Mouse (Mus musculus) kidney, adult 2 months (tissue): ENCODE measurements at regions not wholly inside any gene's neighbourhood (a gene's known extent, or its start where the extent isn't known, plus 50 kb on each side); places are given as distances from the start of the nearest gene placed in this dataset.

ENCODE experiments used
- DNase-seq: peaks from one replicate; pipeline ENCODE4 v3.0.0; 2021
- H3K27ac ChIP-seq: fragments of 200-500 bp; 2 replicates; pipeline ENCODE4 v1.5.1; 2012; ENCODE audit warnings: low read depth, low read length, control low read depth, inconsistent platforms; ENCODE audit not compliant: insufficient read depth
- H3K27me3 ChIP-seq: fragments of 200-500 bp; replicated peaks from 2 replicates; pipeline ENCODE4 v1.6.1; 2012; ENCODE audit warnings: mild to moderate bottlenecking, moderate library complexity, low read length, inconsistent platforms; ENCODE audit not compliant: control insufficient read depth, insufficient read depth
- H3K36me3 ChIP-seq: fragments of 200-500 bp; 2 replicates; pipeline ENCODE4 v1.6.1; 2012; ENCODE audit warnings: mild to moderate bottlenecking, moderate library complexity, low read length, inconsistent platforms; ENCODE audit not compliant: control insufficient read depth, insufficient read depth
- H3K4me1 ChIP-seq: fragments of 200-500 bp; 2 replicates; pipeline ENCODE4 v1.6.1; 2011; ENCODE audit warnings: low read length; ENCODE audit not compliant: control insufficient read depth, insufficient read depth
- H3K4me3 ChIP-seq: fragments of 200-500 bp; 2 replicates; pipeline ENCODE4 v1.5.1; 2011; ENCODE audit warnings: mild to moderate bottlenecking, low read depth, low read length, control low read depth; ENCODE audit not compliant: insufficient read depth
- CTCF ChIP-seq: fragments of 200-500 bp; conservative IDR thresholded peaks from 2 replicates; pipeline ENCODE4 v1.5.1; 2011; ENCODE audit warnings: low read depth, mild to moderate bottlenecking, control low read depth, low read length, moderate library complexity, mixed read lengths; ENCODE audit not compliant: insufficient read depth, insufficient read length
- POLR2A ChIP-seq: fragments of 200-500 bp; IDR thresholded peaks from one replicate; pipeline ENCODE4 v1.6.1; 2011; ENCODE audit warnings: low read depth, low read length, control low read depth
- WGBS: fragments of 180-500 bp; shearing (Covaris S2); methylation state at CpG from one replicate; pipeline ENCODE4 v1.1.7; 2018; 5-methylcytosine and 5-hydroxymethylcytosine counted together

GRCm38 (mm10) chr3:15223266-15223665, 108.8 kb downstream of the Gm9733 start:
- Histone ChIP-seq H3K27me3 (no peaks in the 10 kb centered on the region), H3K4me3 (no peak overlapping the region), H3K36me3 (no peaks in the 10 kb centered on the region), H3K27ac (no peak overlapping the region), H3K4me1 (0 out of 2 replicates have a peak, but pooled peaks cover 3% of the 10 kb centered on the region)
- peak; percentile 59 for DNase-seq
- WGBS: 41% methylated on average over 6 of the region's 6 CpGs
- no peak for TF ChIP-seq POLR2A
- no peak for TF ChIP-seq CTCF

GRCm38 (mm10) chr3:15224452-15224851, 107.7 kb downstream of the Gm9733 start:
- TF ChIP-seq CTCF: no peak
- no peak for TF ChIP-seq POLR2A
- Histone ChIP-seq H3K4me1 (0 out of 2 replicates have a peak, but pooled peaks cover 3% of the 10 kb centered on the region), H3K36me3 (no peaks in the 10 kb centered on the region), H3K27me3 (no peaks in the 10 kb centered on the region), H3K4me3 (no peak overlapping the region), H3K27ac (no peak overlapping the region)
- 59% methylated on average over 1 of the region's 1 CpGs for WGBS
- DNase-seq: no peak

GRCm38 (mm10) chr3:15228641-15229040, 103.5 kb downstream of the Gm9733 start:
- WGBS: 71% methylated on average over 2 of the region's 2 CpGs
- no peak for DNase-seq
- no peaks in the 10 kb centered on the region for H3K27me3 ChIP-seq
- H3K27ac ChIP-seq: no peak overlapping the region
- TF ChIP-seq POLR2A (no peak), CTCF (no peak)
- no peaks in the 10 kb centered on the region for H3K4me1 ChIP-seq
- H3K36me3 ChIP-seq: no peaks in the 10 kb centered on the region
- H3K4me3 ChIP-seq: no peak overlapping the region

GRCm38 (mm10) chr3:15230204-15230603, 101.9 kb downstream of the Gm9733 start:
- H3K4me1 ChIP-seq: no peaks in the 10 kb centered on the region
- WGBS: 71% methylated on average over 6 of the region's 6 CpGs
- no peaks in the 10 kb centered on the region for H3K27me3 ChIP-seq
- H3K4me3 ChIP-seq: no peak overlapping the region
- no peak for DNase-seq
- no peak overlapping the region for H3K27ac ChIP-seq
- no peaks in the 10 kb centered on the region for H3K36me3 ChIP-seq
- TF ChIP-seq CTCF: no peak
- no peak for TF ChIP-seq POLR2A

GRCm38 (mm10) chr3:15231433-15231832, 100.7 kb downstream of the Gm9733 start:
- H3K36me3 ChIP-seq: no peaks in the 10 kb centered on the region
- H3K4me3 ChIP-seq: no peak overlapping the region
- no peaks in the 10 kb centered on the region for H3K4me1 ChIP-seq
- H3K27me3 ChIP-seq: no peaks in the 10 kb centered on the region
- WGBS: 57% methylated on average over 3 of the region's 3 CpGs
- DNase-seq: no peak
- no peak overlapping the region for H3K27ac ChIP-seq
- no peak for TF ChIP-seq CTCF
- TF ChIP-seq POLR2A: no peak

- Histone ChIP-seq H3K4me3 (no peak overlapping the region), H3K27me3 (no peaks in the 10 kb centered on the region), H3K36me3 (no peaks in the 10 kb centered on the region), H3K4me1 (no peaks in the 10 kb centered on the region), H3K27ac (no peak overlapping the region)
- TF ChIP-seq POLR2A (no peak), CTCF (no peak)
- 79% methylated on average over 5 of the region's 5 CpGs for WGBS
- DNase-seq: no peak
Measured at GRCm38 (mm10) chr3:15237817-15238432, 94.2 kb downstream of the Gm9733 start.

- no peak overlapping the region for H3K27ac ChIP-seq
- DNase-seq: no peak
- H3K4me3 ChIP-seq: no peak overlapping the region
- no peaks in the 10 kb centered on the region for H3K4me1 ChIP-seq
- H3K36me3 ChIP-seq: no peaks in the 10 kb centered on the region
- H3K27me3 ChIP-seq: no peaks in the 10 kb centered on the region
- TF ChIP-seq POLR2A (no peak), CTCF (no peak)
Measured at GRCm38 (mm10) chr3:15242388-15242787, 89.7 kb downstream of the Gm9733 start.
